Mouse (Mus musculus): Measurements from ENCODE around the gene Phc3. TPM values are rescaled to one million over a fixed set of nuclear protein-coding genes. Genes with fewer than 3 reads are reported as not detected.

Gene Phc3
- polyA plus RNA-seq, 1 experiment from 2014 or later = 8.9 TPM

- Histone ChIP-seq H3K9me3 (replicated peaks) (no peaks in the 10 kb centered on the region), H3K27ac (replicated peaks) (peak overlapping the region; percentile 92), H3K4me1 (peaks cover 15% of the 10 kb centered on the region), H3K4me3 (replicated peaks) (peak overlapping the region; percentile 91), H3K4me2 (peak overlapping the region; percentile 71), H3K9ac (replicated peaks) (peak overlapping the region; percentile 93), H3K36me3 (peaks cover 22% of the 10 kb centered on the region), H3K27me3 (replicated peaks) (no peaks in the 10 kb centered on the region)
- peak; percentile 80 for ATAC-seq (ENCODE audit: low FRiP score)
- under 1% methylated on average over 54 of the region's 54 CpGs for WGBS
Measured at GRCm38 (mm10) chr3:30968531-30969092, 603 bp downstream of the Phc3 start.

GRCm38 (mm10) chr3:30965644-30966043 lies 3.6 kb downstream of the Phc3 start:
- H3K36me3 ChIP-seq = peaks cover 44% of the 10 kb centered on the region
- no peak overlapping the region for H3K9ac ChIP-seq (replicated peaks)
- peaks cover 15% of the 10 kb centered on the region for H3K4me1 ChIP-seq
- ATAC-seq (ENCODE audit: low FRiP score) = no peak
- no peaks in the 10 kb centered on the region for H3K9me3 ChIP-seq (replicated peaks)
- WGBS = 93% methylated on average over 13 of the region's 13 CpGs
- H3K4me3 ChIP-seq (replicated peaks) = no peak overlapping the region
- H3K27me3 ChIP-seq (replicated peaks) = no peaks in the 10 kb centered on the region
- H3K27ac ChIP-seq (replicated peaks) = no peak overlapping the region
- H3K4me2 ChIP-seq = no peak overlapping the region

GRCm38 (mm10) chr3:30964216-30964615 lies 5.0 kb downstream of the Phc3 start:
- Histone ChIP-seq H3K4me2 (no peak overlapping the region), H3K27me3 (replicated peaks) (no peaks in the 10 kb centered on the region), H3K36me3 (peaks cover 58% of the 10 kb centered on the region), H3K4me1 (peaks cover 15% of the 10 kb centered on the region), H3K9ac (replicated peaks) (no peak overlapping the region), H3K4me3 (replicated peaks) (no peak overlapping the region), H3K9me3 (replicated peaks) (no peaks in the 10 kb centered on the region), H3K27ac (replicated peaks) (no peak overlapping the region)
- whole genome bisulfite sequencing = 74% methylated on average over 3 of the region's 3 CpGs
- ATAC-seq (ENCODE audit: low FRiP score) = no peak

- Histone ChIP-seq H3K27ac (replicated peaks) (no peak overlapping the region), H3K4me1 (peaks cover 12% of the 10 kb centered on the region), H3K9me3 (replicated peaks) (no peaks in the 10 kb centered on the region), H3K36me3 (peaks cover 68% of the 10 kb centered on the region), H3K4me3 (replicated peaks) (no peak overlapping the region), H3K9ac (replicated peaks) (no peak overlapping the region), H3K4me2 (no peak overlapping the region), H3K27me3 (replicated peaks) (no peaks in the 10 kb centered on the region)
- ATAC-seq (ENCODE audit: low FRiP score) = no peak
- WGBS = 94% methylated on average over 4 of the region's 4 CpGs
Measured at GRCm38 (mm10) chr3:30963100-30963499, 6.1 kb downstream of the Phc3 start.

- no peak overlapping the region for H3K4me2 ChIP-seq
- 76% methylated on average over 7 of the region's 7 CpGs for WGBS
- H3K4me3 ChIP-seq (replicated peaks) = no peak overlapping the region
- H3K9me3 ChIP-seq (replicated peaks) = no peaks in the 10 kb centered on the region
- H3K4me1 ChIP-seq = no peaks in the 10 kb centered on the region
- H3K27ac ChIP-seq (replicated peaks) = no peak overlapping the region
- ATAC-seq (ENCODE audit: low FRiP score) = no peak
- H3K27me3 ChIP-seq (replicated peaks) = no peaks in the 10 kb centered on the region
- peaks cover 81% of the 10 kb centered on the region for H3K36me3 ChIP-seq
- H3K9ac ChIP-seq (replicated peaks) = no peak overlapping the region
Measured at GRCm38 (mm10) chr3:30959868-30960831, 9.1 kb downstream of the Phc3 start.

GRCm38 (mm10) chr3:30958709-30959108 lies 10.5 kb downstream of the Phc3 start:
- Histone ChIP-seq H3K27ac (replicated peaks) (no peak overlapping the region), H3K9me3 (replicated peaks) (no peaks in the 10 kb centered on the region), H3K4me3 (replicated peaks) (no peak overlapping the region), H3K4me2 (no peak overlapping the region), H3K9ac (replicated peaks) (no peak overlapping the region), H3K27me3 (replicated peaks) (no peaks in the 10 kb centered on the region), H3K36me3 (peaks cover 79% of the 10 kb centered on the region), H3K4me1 (no peaks in the 10 kb centered on the region)
- ATAC-seq (ENCODE audit: low FRiP score) = no peak
- WGBS = 94% methylated on average over 2 of the region's 2 CpGs

- Histone ChIP-seq H3K27ac (replicated peaks) (no peak overlapping the region), H3K9ac (replicated peaks) (no peak overlapping the region), H3K4me2 (no peak overlapping the region), H3K27me3 (replicated peaks) (no peaks in the 10 kb centered on the region), H3K36me3 (peaks cover 72% of the 10 kb centered on the region), H3K4me3 (replicated peaks) (no peak overlapping the region), H3K4me1 (no peaks in the 10 kb centered on the region), H3K9me3 (replicated peaks) (no peaks in the 10 kb centered on the region)
- WGBS = 95% methylated on average over 6 of the region's 6 CpGs
- no peak for ATAC-seq (ENCODE audit: low FRiP score)
Measured at GRCm38 (mm10) chr3:30956327-30956726, 12.9 kb downstream of the Phc3 start.

- H3K36me3 ChIP-seq = peaks cover 56% of the 10 kb centered on the region
Measured at GRCm38 (mm10) chr3:30952273-30953070, 16.7 kb downstream of the Phc3 start.

GRCm38 (mm10) chr3:30951652-30952051 lies 17.6 kb downstream of the Phc3 start:
- Histone ChIP-seq H3K4me2 (no peak overlapping the region), H3K27ac (replicated peaks) (no peak overlapping the region), H3K36me3 (peaks cover 57% of the 10 kb centered on the region), H3K4me1 (no peaks in the 10 kb centered on the region), H3K27me3 (replicated peaks) (no peaks in the 10 kb centered on the region), H3K9me3 (replicated peaks) (no peaks in the 10 kb centered on the region), H3K9ac (replicated peaks) (no peak overlapping the region), H3K4me3 (replicated peaks) (no peak overlapping the region)
- WGBS = 85% methylated on average over 3 of the region's 3 CpGs
- no peak for ATAC-seq (ENCODE audit: low FRiP score)

More at GRCm38 (mm10) chr3:30952273-30953070, 16.7 kb downstream of the Phc3 start:
- 86% methylated on average over 12 of the region's 12 CpGs for WGBS
- H3K4me2 ChIP-seq = no peak overlapping the region
- H3K4me3 ChIP-seq (replicated peaks) = no peak overlapping the region
- no peak overlapping the region for H3K9ac ChIP-seq (replicated peaks)
- no peaks in the 10 kb centered on the region for H3K9me3 ChIP-seq (replicated peaks)
- no peak for ATAC-seq (ENCODE audit: low FRiP score)
- H3K27ac ChIP-seq (replicated peaks) = no peak overlapping the region
- no peaks in the 10 kb centered on the region for H3K27me3 ChIP-seq (replicated peaks)
- H3K4me1 ChIP-seq = no peaks in the 10 kb centered on the region

GRCm38 (mm10) chr3:30934384-30934783 lies 34.8 kb downstream of the Phc3 start:
- Histone ChIP-seq H3K36me3 (peaks cover 44% of the 10 kb centered on the region), H3K4me1 (no peaks in the 10 kb centered on the region), H3K27me3 (replicated peaks) (no peaks in the 10 kb centered on the region), H3K4me3 (replicated peaks) (no peak overlapping the region), H3K9ac (replicated peaks) (no peak overlapping the region), H3K9me3 (replicated peaks) (no peaks in the 10 kb centered on the region), H3K27ac (replicated peaks) (no peak overlapping the region), H3K4me2 (no peak overlapping the region)
- ATAC-seq (ENCODE audit: low FRiP score) = no peak

GRCm38 (mm10) chr3:30929828-30930227 lies 39.4 kb downstream of the Phc3 start:
- Histone ChIP-seq H3K36me3 (peaks cover 32% of the 10 kb centered on the region), H3K9me3 (replicated peaks) (no peaks in the 10 kb centered on the region), H3K4me1 (no peaks in the 10 kb centered on the region), H3K4me3 (replicated peaks) (no peak overlapping the region), H3K27ac (replicated peaks) (no peak overlapping the region), H3K27me3 (replicated peaks) (no peaks in the 10 kb centered on the region), H3K4me2 (no peak overlapping the region), H3K9ac (replicated peaks) (no peak overlapping the region)
- ATAC-seq (ENCODE audit: low FRiP score) = no peak
- 54% methylated on average over 3 of the region's 3 CpGs for WGBS
